Mouse (Mus musculus): Measurements from ENCODE around the gene Atf7. TPM values are rescaled to one million over a fixed set of nuclear protein-coding genes. Genes with fewer than 3 reads are reported as not detected.

Gene Atf7
- polyA plus RNA-seq, 1 experiment from 2014 or later, result 9.8 TPM

GRCm38 (mm10) chr15:102510590-102511284 lies 114.5 kb downstream of the Atf7 start:
- ATAC-seq (ENCODE audit: low FRiP score) (peak; percentile 97), DNase-seq (ENCODE audit: low spot score, missing footprints) (peak; percentile 99)
- Histone ChIP-seq H3K4me3 (ENCODE audit: low read depth, low read length) (peak overlapping the region; percentile 62), H3K4me2 (peak overlapping the region; percentile 82), H3K36me3 (ENCODE audit: control insufficient read depth, insufficient read depth, low read length) (no peaks in the 10 kb centered on the region), H3K27me3 (ENCODE audit: control insufficient read depth, insufficient read depth, low read length) (no peaks in the 10 kb centered on the region), H3K9me3 (ENCODE audit: control insufficient read depth, low read length) (no peaks in the 10 kb centered on the region), H3K9ac (ENCODE audit: low read length) (peak overlapping the region; percentile 80), H3K4me1 (ENCODE audit: control insufficient read depth, insufficient read depth, low read length) (peaks cover 35% of the 10 kb centered on the region), H3K27ac (ENCODE audit: low read depth, low read length) (peak overlapping the region; percentile 81)
- WGBS, result 5% methylated on average over 34 of the region's 34 CpGs

- no peaks in the 10 kb centered on the region for H3K9me3 ChIP-seq (ENCODE audit: control insufficient read depth, low read length)
- 7% methylated on average over 9 of the region's 9 CpGs for WGBS
- H3K9ac ChIP-seq (ENCODE audit: low read length), result peak overlapping the region; percentile 80
- no peaks in the 10 kb centered on the region for H3K36me3 ChIP-seq (ENCODE audit: control insufficient read depth, insufficient read depth, low read length)
- peaks cover 33% of the 10 kb centered on the region for H3K4me1 ChIP-seq (ENCODE audit: control insufficient read depth, insufficient read depth, low read length)
- H3K4me2 ChIP-seq, result peak overlapping the region; percentile 82
- H3K27me3 ChIP-seq (ENCODE audit: control insufficient read depth, insufficient read depth, low read length), result no peaks in the 10 kb centered on the region
- DNase-seq (ENCODE audit: low spot score, missing footprints), result no peak
- H3K4me3 ChIP-seq (ENCODE audit: low read depth, low read length), result peak overlapping the region; percentile 62
- peak overlapping the region; percentile 81 for H3K27ac ChIP-seq (ENCODE audit: low read depth, low read length)
- peak; percentile 66 for ATAC-seq (ENCODE audit: low FRiP score)
Measured at GRCm38 (mm10) chr15:102510110-102510509, 115.2 kb downstream of the Atf7 start.

- Histone ChIP-seq H3K9ac (ENCODE audit: low read length) (no peak overlapping the region), H3K27ac (ENCODE audit: low read depth, low read length) (no peak overlapping the region), H3K4me1 (ENCODE audit: control insufficient read depth, insufficient read depth, low read length) (peaks cover 33% of the 10 kb centered on the region), H3K9me3 (ENCODE audit: control insufficient read depth, low read length) (no peaks in the 10 kb centered on the region), H3K4me2 (no peak overlapping the region), H3K4me3 (ENCODE audit: low read depth, low read length) (no peak overlapping the region), H3K36me3 (ENCODE audit: control insufficient read depth, insufficient read depth, low read length) (peaks cover 8% of the 10 kb centered on the region; the same call in 1 of the 2 replicates), H3K27me3 (ENCODE audit: control insufficient read depth, insufficient read depth, low read length) (no peaks in the 10 kb centered on the region)
- ATAC-seq (ENCODE audit: low FRiP score) (no peak), DNase-seq (ENCODE audit: low spot score, missing footprints) (no peak)
- 88% methylated on average over 3 of the region's 3 CpGs for WGBS
Measured at GRCm38 (mm10) chr15:102508336-102508735, 116.9 kb downstream of the Atf7 start.

GRCm38 (mm10) chr15:102507561-102507960 lies 117.7 kb downstream of the Atf7 start:
- peaks cover 12% of the 10 kb centered on the region; the same call in 1 of the 2 replicates for H3K36me3 ChIP-seq (ENCODE audit: control insufficient read depth, insufficient read depth, low read length)
- no peak overlapping the region for H3K27ac ChIP-seq (ENCODE audit: low read depth, low read length)
- H3K9me3 ChIP-seq (ENCODE audit: control insufficient read depth, low read length), result no peaks in the 10 kb centered on the region
- H3K27me3 ChIP-seq (ENCODE audit: control insufficient read depth, insufficient read depth, low read length), result no peaks in the 10 kb centered on the region
- no peak for ATAC-seq (ENCODE audit: low FRiP score)
- H3K9ac ChIP-seq (ENCODE audit: low read length), result no peak overlapping the region
- H3K4me3 ChIP-seq (ENCODE audit: low read depth, low read length), result no peak overlapping the region
- H3K4me1 ChIP-seq (ENCODE audit: control insufficient read depth, insufficient read depth, low read length), result peaks cover 29% of the 10 kb centered on the region
- H3K4me2 ChIP-seq, result no peak overlapping the region
- DNase-seq (ENCODE audit: low spot score, missing footprints), result peak; percentile 78

GRCm38 (mm10) chr15:102506864-102507263 lies 118.4 kb downstream of the Atf7 start:
- no peaks in the 10 kb centered on the region for H3K9me3 ChIP-seq (ENCODE audit: control insufficient read depth, low read length)
- H3K36me3 ChIP-seq (ENCODE audit: control insufficient read depth, insufficient read depth, low read length), result peaks cover 14% of the 10 kb centered on the region; the same call in 1 of the 2 replicates
- DNase-seq (ENCODE audit: low spot score, missing footprints) (no peak), ATAC-seq (ENCODE audit: low FRiP score) (no peak)
- H3K4me3 ChIP-seq (ENCODE audit: low read depth, low read length), result no peak overlapping the region
- H3K27ac ChIP-seq (ENCODE audit: low read depth, low read length), result no peak overlapping the region
- H3K27me3 ChIP-seq (ENCODE audit: control insufficient read depth, insufficient read depth, low read length), result no peaks in the 10 kb centered on the region
- no peak overlapping the region for H3K4me2 ChIP-seq
- peaks cover 22% of the 10 kb centered on the region for H3K4me1 ChIP-seq (ENCODE audit: control insufficient read depth, insufficient read depth, low read length)
- no peak overlapping the region for H3K9ac ChIP-seq (ENCODE audit: low read length)
- 90% methylated on average over 1 of the region's 1 CpGs for WGBS

- H3K9ac ChIP-seq (ENCODE audit: low read length), result no peak overlapping the region
- no peaks in the 10 kb centered on the region for H3K27me3 ChIP-seq (ENCODE audit: control insufficient read depth, insufficient read depth, low read length)
- H3K4me1 ChIP-seq (ENCODE audit: control insufficient read depth, insufficient read depth, low read length), result peaks cover 18% of the 10 kb centered on the region
- H3K4me3 ChIP-seq (ENCODE audit: low read depth, low read length), result no peak overlapping the region
- no peak overlapping the region for H3K4me2 ChIP-seq
- WGBS, result 70% methylated on average over 2 of the region's 2 CpGs
- H3K27ac ChIP-seq (ENCODE audit: low read depth, low read length), result no peak overlapping the region
- DNase-seq (ENCODE audit: low spot score, missing footprints) (no peak), ATAC-seq (ENCODE audit: low FRiP score) (no peak)
- no peaks in the 10 kb centered on the region for H3K9me3 ChIP-seq (ENCODE audit: control insufficient read depth, low read length)
- peaks cover 14% of the 10 kb centered on the region; the same call in 1 of the 2 replicates for H3K36me3 ChIP-seq (ENCODE audit: control insufficient read depth, insufficient read depth, low read length)
Measured at GRCm38 (mm10) chr15:102506464-102506830, 118.8 kb downstream of the Atf7 start.

GRCm38 (mm10) chr15:102505770-102506463 lies 119.3 kb downstream of the Atf7 start:
- ATAC-seq (ENCODE audit: low FRiP score), result no peak
- WGBS, result 89% methylated on average over 9 of the region's 9 CpGs
- H3K9me3 ChIP-seq (ENCODE audit: control insufficient read depth, low read length), result no peaks in the 10 kb centered on the region
- peak; percentile 79 for DNase-seq (ENCODE audit: low spot score, missing footprints)
- no peak overlapping the region for H3K4me3 ChIP-seq (ENCODE audit: low read depth, low read length)
- H3K4me1 ChIP-seq (ENCODE audit: control insufficient read depth, insufficient read depth, low read length), result peaks cover 13% of the 10 kb centered on the region
- no peak overlapping the region for H3K9ac ChIP-seq (ENCODE audit: low read length)
- no peaks in the 10 kb centered on the region for H3K27me3 ChIP-seq (ENCODE audit: control insufficient read depth, insufficient read depth, low read length)
- H3K4me2 ChIP-seq, result no peak overlapping the region
- peaks cover 20% of the 10 kb centered on the region for H3K36me3 ChIP-seq (ENCODE audit: control insufficient read depth, insufficient read depth, low read length)
- no peak overlapping the region for H3K27ac ChIP-seq (ENCODE audit: low read depth, low read length)

- Histone ChIP-seq H3K36me3 (ENCODE audit: control insufficient read depth, insufficient read depth, low read length) (peaks cover 27% of the 10 kb centered on the region), H3K4me1 (ENCODE audit: control insufficient read depth, insufficient read depth, low read length) (peaks cover 9% of the 10 kb centered on the region)
- no peak for ATAC-seq (ENCODE audit: low FRiP score)
Measured at GRCm38 (mm10) chr15:102505073-102505769, 120.0 kb downstream of the Atf7 start.

More at GRCm38 (mm10) chr15:102505073-102505769, 120.0 kb downstream of the Atf7 start:
- Histone ChIP-seq H3K4me2 (no peak overlapping the region), H3K4me3 (ENCODE audit: low read depth, low read length) (no peak overlapping the region), H3K9me3 (ENCODE audit: control insufficient read depth, low read length) (no peaks in the 10 kb centered on the region), H3K27ac (ENCODE audit: low read depth, low read length) (no peak overlapping the region), H3K9ac (ENCODE audit: low read length) (no peak overlapping the region), H3K27me3 (ENCODE audit: control insufficient read depth, insufficient read depth, low read length) (no peaks in the 10 kb centered on the region)
- DNase-seq (ENCODE audit: low spot score, missing footprints), result peak; percentile 84
- WGBS, result 80% methylated on average over 12 of the region's 12 CpGs

All from midbrain, embryonic 11.5 days (tissue).